Mouse (Mus musculus) cerebellum, adult 9-10 months (tissue): ENCODE measurements at regions not wholly inside any gene's neighbourhood (a gene's known extent, or its start where the extent isn't known, plus 50 kb on each side); places are given as distances from the start of the nearest gene placed in this dataset.

Experiments
- DNase-seq: peaks from one replicate; pipeline ENCODE4 v3.0.0; 2022

DNA sequence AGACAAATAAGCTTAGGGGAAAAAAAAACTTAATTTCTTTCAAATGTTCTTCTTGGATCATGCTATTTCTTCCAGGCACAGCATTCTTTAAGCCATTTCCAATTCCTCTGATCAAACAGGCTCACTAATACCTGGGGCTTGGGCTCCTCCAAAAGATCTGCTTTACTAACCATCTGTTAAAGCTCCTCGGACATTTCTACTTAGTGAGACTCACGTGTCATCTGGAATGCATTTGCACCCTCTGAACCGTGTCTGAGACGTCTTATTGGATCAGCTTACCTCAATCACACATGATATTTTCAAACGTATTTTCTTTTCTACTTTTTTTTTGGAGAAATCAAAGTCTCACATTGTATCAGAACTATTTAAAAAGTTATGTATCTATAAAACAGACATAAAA is 132.4 kb downstream of the Npr3 start:
- DNase-seq, result no peak

- no peak for DNase-seq
Observed at GRCm38 (mm10) chr15:11770596-11770995, 136.5 kb downstream of the Npr3 start.

GRCm38 (mm10) chr15:11757963-11758362 is 149.1 kb downstream of the Npr3 start:
- no peak for DNase-seq

GRCm38 (mm10) chr15:11756786-11757185 is 150.3 kb downstream of the Npr3 start:
- DNase-seq, result no peak

DNA sequence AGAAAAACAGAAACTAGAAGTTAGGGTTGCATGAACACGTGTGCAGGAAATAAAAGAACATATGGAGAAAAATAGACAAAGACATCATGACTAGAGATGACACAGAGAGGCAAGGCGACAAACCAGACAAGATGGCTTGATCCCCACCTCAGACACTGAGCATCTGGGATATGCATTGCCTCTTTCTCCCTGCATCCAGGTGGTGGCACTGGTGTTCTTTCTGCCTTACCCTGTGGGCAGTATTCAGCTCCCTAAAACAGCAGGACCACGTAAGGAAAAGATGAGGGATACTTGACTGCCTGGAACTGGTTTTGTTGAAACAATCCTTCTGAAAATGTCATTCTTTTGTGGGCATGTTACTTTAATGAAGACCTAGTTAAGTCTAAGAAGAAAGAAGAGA is 153.9 kb downstream of the Npr3 start:
- DNase-seq, result peak; percentile 5

GRCm38 (mm10) chr15:11750893-11751292 is 156.2 kb downstream of the Npr3 start:
- no peak for DNase-seq

DNA sequence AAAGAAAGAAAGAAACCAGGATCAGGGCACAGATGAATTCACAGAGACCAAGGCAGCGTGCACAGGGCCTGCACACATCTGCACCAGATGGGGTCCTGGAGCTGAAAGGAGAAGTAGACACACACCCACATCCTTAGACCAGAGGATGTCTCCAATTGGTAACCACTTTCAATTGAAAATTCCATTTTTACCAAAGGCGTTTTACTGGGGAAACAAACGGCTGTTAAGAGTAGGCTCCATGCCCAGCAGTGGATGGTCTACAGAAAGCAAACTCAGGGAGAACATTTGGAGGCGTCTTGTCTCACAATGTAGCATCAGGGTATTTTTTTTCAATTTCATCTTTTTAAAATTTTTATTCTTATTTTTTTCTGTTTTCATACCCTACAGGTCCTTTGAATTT is 157.6 kb downstream of the Npr3 start:
- no peak for DNase-seq

DNA sequence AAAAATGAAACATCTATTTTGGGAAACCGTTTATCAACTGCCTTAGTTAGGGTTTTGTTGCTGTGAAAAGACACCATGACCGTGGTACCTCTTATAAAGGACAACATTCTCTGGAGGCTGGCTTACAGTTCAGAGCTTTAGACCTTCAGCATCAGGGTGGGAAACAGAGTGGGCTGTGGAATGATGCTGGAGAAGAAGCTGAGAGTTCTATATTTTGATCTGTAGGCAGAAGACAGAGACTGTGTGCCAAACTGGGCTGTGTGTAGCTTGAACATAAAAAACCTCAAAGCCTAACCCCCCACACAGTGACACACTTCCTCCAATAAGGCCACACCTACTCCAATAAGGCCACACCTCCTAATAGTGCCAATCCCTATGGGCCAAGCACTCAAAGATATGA is 158.8 kb downstream of the Npr3 start:
- no peak for DNase-seq

GRCm38 (mm10) chr15:11746754-11747153 is 160.3 kb downstream of the Npr3 start:
- no peak for DNase-seq

DNA sequence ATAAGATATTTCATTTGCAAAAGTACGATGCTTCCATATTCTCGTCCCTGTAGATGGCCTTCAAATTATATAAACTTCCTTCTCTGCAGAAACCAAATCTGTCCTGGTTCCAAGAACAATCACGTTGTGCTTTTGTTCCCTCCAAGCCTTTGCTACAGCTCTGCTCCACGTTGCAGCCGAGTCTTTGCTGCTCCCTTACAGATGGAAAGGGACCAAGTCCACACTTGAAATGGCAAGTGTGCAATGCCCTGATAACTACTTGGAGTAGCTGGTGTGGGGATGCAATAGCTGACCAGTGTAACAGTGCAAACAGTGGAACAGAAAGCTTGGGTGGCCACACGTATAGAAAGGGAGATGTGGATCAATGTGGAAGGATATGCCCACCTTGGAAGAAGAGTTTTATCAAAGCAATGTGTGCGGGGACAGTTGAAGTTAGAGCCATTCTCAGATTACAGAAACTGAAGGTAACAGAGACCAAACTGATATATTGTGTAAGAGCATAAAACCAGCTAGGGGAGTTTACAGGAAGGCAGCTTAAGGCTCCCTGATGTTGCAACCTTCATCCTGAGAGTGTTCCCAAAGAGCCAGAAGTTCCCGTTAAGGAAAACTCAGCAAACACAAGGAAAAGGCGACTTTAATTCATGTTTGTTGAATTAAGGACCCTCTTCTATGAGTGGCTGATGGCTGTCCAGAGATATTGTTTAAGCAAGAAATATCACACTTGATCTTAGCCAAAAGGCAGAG is 161.3 kb downstream of the Npr3 start:
- DNase-seq, result no peak

GRCm38 (mm10) chr15:11744903-11745302 is 162.2 kb downstream of the Npr3 start:
- DNase-seq, result no peak

DNA sequence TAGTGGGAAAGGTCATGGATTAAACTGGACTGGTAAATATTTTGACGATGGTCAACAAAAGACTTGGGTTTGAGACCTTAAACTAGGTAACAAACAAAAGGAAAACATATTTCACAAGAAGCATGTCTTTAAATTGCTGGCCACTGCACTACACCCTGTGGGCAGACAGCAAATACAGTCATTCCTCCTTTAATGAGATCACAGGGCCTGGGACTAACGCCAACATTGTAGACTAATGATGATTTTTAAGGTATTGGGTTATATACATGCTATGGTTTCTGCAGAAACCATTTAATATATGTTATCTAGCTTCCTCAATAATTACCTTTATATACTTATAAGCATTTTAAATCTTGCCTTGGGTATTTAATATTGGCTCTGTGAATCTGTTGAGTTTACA is 162.8 kb downstream of the Npr3 start:
- DNase-seq, result no peak

- no peak for DNase-seq
Observed at GRCm38 (mm10) chr15:11742820-11743219, 164.3 kb downstream of the Npr3 start.

DNA sequence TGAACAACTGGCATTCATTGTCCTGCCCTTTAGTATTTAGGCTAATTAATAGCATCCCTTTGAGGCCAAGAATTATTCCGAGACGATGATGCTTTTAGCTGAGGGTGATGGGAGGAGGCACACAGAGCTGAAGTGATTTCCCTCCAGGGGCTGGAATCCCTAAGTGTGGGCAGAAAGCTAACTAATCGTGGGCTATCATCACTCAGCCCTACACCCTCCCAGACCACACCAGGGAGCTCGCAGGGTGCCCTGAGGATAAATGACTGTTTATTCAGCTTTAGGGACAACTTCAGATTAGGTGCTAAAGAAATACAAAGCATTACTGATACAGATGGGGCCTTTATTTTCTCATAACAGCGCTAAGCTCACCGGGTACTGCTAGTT is 164.7 kb downstream of the Npr3 start:
- no peak for DNase-seq

GRCm38 (mm10) chr15:11741598-11742345 is 165.3 kb downstream of the Npr3 start:
- no peak for DNase-seq

- no peak for DNase-seq
Observed at GRCm38 (mm10) chr15:11737436-11738000, 169.6 kb downstream of the Npr3 start.

GRCm38 (mm10) chr15:11734639-11735265 is 172.3 kb downstream of the Npr3 start:
- no peak for DNase-seq

GRCm38 (mm10) chr15:11729381-11729780 is 177.7 kb downstream of the Npr3 start:
- DNase-seq, result no peak

DNA sequence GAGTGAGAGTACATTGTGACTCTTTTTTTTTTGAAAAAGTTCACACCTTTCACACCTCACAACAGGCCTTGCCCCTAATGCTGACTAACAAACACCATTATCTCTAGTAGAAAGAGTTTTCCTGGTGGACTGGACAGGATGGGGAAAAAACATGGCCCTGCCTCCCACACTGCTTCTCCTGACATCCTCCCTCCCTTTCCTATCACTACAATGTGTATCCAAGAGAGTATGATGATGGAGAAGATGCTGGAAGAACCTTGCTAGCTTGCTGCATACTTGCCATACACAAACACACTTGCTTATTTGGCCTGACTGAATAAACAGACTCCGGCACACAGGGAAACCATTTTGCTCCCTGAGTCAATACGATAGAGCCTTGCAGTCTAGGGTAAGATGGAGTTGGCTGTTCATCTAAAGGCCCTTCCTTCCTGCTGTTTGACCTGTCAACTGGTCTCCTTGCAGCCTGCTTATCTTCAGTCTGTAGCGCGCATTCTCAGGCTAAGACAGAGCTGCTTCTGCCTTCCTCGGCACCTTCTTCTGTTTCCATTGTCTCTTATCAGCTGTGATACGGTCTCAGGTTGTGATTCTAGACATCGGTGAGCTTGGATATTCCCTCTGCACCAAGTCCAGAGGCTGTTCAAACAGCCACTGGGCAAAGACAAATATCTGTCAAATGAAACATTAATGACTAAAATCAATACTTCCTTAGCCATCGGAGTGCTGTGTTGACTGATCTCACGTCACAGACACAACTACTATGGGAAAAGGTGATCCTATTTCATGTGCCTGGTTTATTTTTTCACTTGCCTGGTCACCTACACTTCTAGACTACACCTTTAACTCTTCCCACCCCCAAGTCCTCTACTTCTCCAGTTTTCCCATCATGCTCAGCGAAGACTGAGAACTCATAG is 181.2 kb downstream of the Npr3 start:
- DNase-seq, result no peak

DNA sequence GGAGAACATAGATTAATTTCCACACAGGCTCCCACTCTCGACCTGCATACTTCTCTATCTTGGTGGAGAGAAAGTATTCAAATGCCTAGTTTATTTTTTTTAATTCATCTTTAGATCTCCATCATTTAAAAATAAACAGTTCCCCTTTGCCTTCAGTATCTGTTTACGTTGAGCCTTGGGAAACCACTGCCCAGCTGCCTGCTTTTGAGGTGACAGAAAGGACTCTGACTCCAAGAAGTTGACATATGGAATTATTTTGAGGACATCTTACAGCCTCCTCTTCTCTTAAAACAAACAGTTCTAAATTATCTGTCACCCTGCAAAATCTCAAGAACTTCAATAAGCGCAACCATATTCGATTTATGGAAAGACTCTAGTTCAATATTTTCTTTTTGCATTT is 186.4 kb downstream of the Npr3 start:
- no peak for DNase-seq

DNA sequence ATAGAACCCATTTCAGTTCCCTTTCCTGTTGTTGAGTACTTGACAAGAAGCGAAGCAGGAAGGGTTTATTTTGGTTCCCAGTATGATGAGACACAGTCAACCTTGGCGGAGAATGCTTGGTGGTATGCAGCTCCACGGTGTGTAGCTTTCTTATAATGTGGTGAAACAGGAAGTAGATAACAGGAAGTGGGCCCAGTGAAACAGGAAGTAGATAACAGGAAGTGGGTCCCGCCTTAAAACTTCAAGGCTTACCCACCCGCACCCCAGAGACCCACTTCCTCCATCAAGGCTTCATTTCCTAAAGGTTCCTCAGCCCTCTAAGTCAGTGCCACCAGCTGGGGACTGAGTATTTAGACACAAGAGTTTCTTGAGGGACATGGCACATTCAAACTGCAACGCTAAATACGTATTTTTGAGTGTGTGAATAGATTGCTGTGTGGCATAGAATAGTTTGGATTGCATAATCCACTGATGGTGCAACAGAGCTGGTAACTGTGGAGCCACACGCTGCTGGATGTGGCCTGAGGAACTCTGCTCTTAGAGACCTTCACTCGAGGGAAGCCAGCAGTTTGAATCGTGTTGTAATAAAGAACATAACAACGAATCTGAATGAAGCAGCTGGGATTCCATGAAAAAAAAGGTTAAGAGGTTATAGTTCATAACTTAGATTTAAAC is 190.8 kb downstream of the Npr3 start:
- DNase-seq, result no peak
